Mouse (Mus musculus) midbrain, embryonic 12.5 days (tissue): Measurements from ENCODE around the gene Gm12666. TPM values are rescaled to one million over a fixed set of nuclear protein-coding genes. Genes with fewer than 3 reads are reported as not detected.
"Not testable (repeated sequence)": the region's sequence is repeated elsewhere in the genome, so short reads cannot be mapped to it uniquely, and the experiment has no call there.

Experiments
- ATAC-seq: fragments of 200-750 bp; cut with Nextera tagmentation; 2 replicates; pipeline ENCODE4 v1.8.0; 2017; ENCODE audit warnings: low read depth, moderate TSS enrichment, moderate library complexity; ENCODE audit not compliant: low FRiP score
- H3K27ac ChIP-seq: fragments of 300-500 bp; sonication (generic); replicated peaks from 2 replicates; pipeline ENCODE4 v1.5.1; 2016; ENCODE audit warnings: mild to moderate bottlenecking
- H3K27me3 ChIP-seq: fragments of 300-500 bp; sonication (generic); 2 replicates; pipeline ENCODE4 v1.6.1; 2016; ENCODE audit warnings: mild to moderate bottlenecking
- H3K36me3 ChIP-seq: fragments of 300-500 bp; sonication (generic); 2 replicates; pipeline ENCODE4 v1.6.1; 2016
- H3K4me1 ChIP-seq: fragments of 300-500 bp; sonication (generic); 2 replicates; pipeline ENCODE4 v1.6.1; 2016
- H3K4me2 ChIP-seq: fragments of 300-500 bp; sonication (generic); replicated peaks from 2 replicates; pipeline ENCODE4 v1.6.1; 2016; ENCODE audit warnings: mild to moderate bottlenecking, moderate library complexity
- H3K4me3 ChIP-seq: fragments of 300-500 bp; sonication (generic); 2 replicates; pipeline ENCODE4 v1.5.1; 2016; ENCODE audit warnings: mild to moderate bottlenecking
- H3K9ac ChIP-seq: fragments of 300-500 bp; sonication (generic); replicated peaks from 2 replicates; pipeline ENCODE4 v1.6.1; 2016; ENCODE audit warnings: mild to moderate bottlenecking, moderate library complexity
- H3K9me3 ChIP-seq: fragments of 300-500 bp; sonication (generic); 2 replicates; pipeline ENCODE4 v1.6.1; 2016; ENCODE audit warnings: mild to moderate bottlenecking
- WGBS: fragments of 180-500 bp; shearing (Covaris S2); methylation state at CpG from one replicate; pipeline ENCODE4 v1.1.7; 2016; 5-methylcytosine and 5-hydroxymethylcytosine counted together
- polyA plus RNA-seq: library from polyadenylated mRNA; unstranded; fragments of >200 nt; fragmentation: Nextera tagmentation; extraction: Ambion mirVana; gene quantifications from 2 replicates; pipeline ENCODE4 v1.2.1, GENCODE M21; 2016

Gm12666 gene
- polyA plus RNA-seq: not detected in 2 replicates

DNA sequence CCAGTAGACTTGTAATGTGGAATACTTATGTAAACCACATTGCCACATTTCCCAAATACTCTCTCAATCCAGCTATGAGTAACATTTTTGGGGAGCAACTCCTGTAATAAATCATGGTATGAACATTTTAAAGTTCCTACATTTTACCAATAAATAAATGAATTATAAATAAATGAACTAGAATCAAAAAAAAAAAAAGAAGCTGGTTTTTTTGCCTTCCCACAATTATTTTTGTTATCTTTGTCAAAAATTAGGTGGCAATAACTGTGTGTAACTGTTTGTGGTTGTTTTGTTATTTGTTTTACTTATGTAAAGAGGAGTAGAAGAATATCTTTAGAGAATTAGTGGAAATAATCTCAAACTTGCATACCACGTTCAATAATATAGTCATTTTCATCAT, at the start of gene Gm12666:
Gene Gm12666 (minus strand): TSS at position 101 of the 400 bp plus-strand sequence.
- H3K36me3 ChIP-seq, H3K4me1 ChIP-seq, H3K27me3 ChIP-seq, ATAC-seq, H3K4me2 ChIP-seq, H3K9me3 ChIP-seq, H3K4me3 ChIP-seq, H3K9ac ChIP-seq, H3K27ac ChIP-seq: not testable (repeated sequence)
- WGBS: 86% methylated on average over 1 of the region's 1 CpGs

DNA sequence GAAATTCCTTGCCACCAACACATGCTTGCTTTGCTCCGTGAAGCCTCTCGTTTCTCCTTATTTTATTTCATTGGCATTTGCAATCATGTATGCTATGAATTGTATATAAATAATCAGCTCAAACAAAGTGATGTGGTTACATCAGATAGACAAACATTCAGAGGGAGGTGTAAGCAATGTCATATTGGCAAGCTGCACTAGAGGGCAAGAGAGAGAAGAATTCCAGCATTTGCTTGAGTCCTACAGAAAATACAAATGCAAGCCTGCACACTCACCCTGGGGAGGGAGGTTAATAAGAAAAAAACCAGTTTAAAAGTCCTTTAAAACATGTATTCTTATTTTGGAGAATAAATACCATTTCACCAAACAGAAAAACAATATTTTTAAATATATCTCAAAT, 34.8 kb upstream of the Gm12666 start:
- no peaks in the 10 kb centered on the region for H3K4me1 ChIP-seq
- no peak overlapping the region for H3K9ac ChIP-seq
- H3K9me3 ChIP-seq: no peaks in the 10 kb centered on the region
- H3K27me3 ChIP-seq: no peaks in the 10 kb centered on the region
- no peak overlapping the region for H3K4me3 ChIP-seq
- no peak for ATAC-seq
- no peaks in the 10 kb centered on the region for H3K36me3 ChIP-seq
- no peak overlapping the region for H3K4me2 ChIP-seq
- WGBS: 90% methylated on average over 2 of the region's 2 CpGs
- no peak overlapping the region for H3K27ac ChIP-seq

DNA sequence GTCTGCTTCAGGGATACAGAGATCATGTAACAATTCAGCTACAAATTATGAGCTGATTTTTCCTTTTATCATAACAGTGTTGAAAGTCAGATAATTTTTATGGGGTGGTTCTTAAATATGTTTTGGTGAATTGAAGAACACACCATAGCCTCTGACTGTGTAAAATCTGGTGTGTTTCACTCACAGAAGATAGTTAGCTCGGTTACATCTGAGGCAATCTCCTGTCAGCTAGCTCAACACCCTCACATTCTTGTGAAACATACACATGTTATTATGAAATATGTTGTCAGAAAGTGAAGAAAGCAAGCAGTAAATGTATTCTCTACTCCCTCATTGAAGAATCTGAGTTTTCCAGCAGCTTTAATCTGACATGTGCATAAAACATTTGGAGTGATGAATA, 24.7 kb upstream of the Gm12666 start:
- Histone ChIP-seq H3K27ac (no peak overlapping the region), H3K4me3 (no peak overlapping the region), H3K9me3 (no peaks in the 10 kb centered on the region), H3K9ac (no peak overlapping the region), H3K27me3 (no peaks in the 10 kb centered on the region), H3K4me2 (no peak overlapping the region), H3K4me1 (no peaks in the 10 kb centered on the region), H3K36me3 (no peaks in the 10 kb centered on the region)
- 82% methylated on average over 1 of the region's 1 CpGs for WGBS
- ATAC-seq: no peak

DNA sequence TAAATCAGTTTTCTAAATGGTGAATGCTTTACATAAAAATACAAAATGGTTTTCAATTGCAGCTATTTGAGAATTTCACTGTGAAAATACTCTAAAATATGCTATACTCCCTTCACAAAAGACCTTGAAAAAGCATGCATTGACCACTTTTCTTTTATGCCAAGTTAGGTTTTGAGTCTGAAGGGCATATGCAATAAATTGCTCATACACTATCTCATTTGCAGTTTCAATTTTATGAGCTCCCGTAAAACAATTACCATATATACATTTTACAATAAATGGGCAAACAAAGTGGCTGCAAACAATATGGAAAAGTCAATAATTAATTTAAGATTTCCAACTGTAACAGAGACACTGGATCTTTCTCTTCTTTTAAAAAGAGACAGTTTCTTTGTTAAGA, 38.9 kb downstream of the Gm12666 start:
- Histone ChIP-seq H3K4me2 (no peak overlapping the region), H3K4me3 (no peak overlapping the region), H3K9ac (no peak overlapping the region), H3K27ac (no peak overlapping the region), H3K4me1 (no peaks in the 10 kb centered on the region), H3K27me3 (no peaks in the 10 kb centered on the region), H3K9me3 (no peaks in the 10 kb centered on the region), H3K36me3 (no peaks in the 10 kb centered on the region)
- 89% methylated on average over 1 of the region's 1 CpGs for WGBS
- no peak for ATAC-seq

DNA sequence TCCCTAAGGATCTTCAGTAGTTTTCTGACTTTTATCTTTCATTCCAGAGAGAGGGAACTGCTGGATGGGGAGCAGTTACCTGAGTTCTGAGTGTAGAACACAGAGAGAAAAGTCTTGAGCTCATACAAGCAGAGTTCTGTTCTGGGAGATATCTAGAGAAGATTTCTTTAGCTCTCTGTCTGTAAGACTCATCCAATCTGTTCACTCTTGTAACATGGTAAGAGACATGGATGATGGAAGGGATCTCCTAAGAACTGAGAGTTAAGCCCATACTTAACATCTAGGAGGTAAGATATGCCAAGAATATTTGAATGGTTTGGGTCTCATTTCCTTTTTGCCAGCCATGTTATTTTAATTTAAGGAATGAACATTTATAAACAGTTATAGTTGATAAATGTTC, 44.4 kb downstream of the Gm12666 start, which contains the start of gene Izumo3:
Gene Izumo3 (minus strand): TSS at position 101 of the 400 bp plus-strand sequence.
- Histone ChIP-seq H3K27me3 (no peaks in the 10 kb centered on the region), H3K27ac (no peak within 1 kb of the TSS), H3K4me1 (no peaks in the 10 kb centered on the region), H3K9me3 (no peaks in the 10 kb centered on the region), H3K9ac (no peak within 1 kb of the TSS), H3K4me2 (no peak within 1 kb of the TSS), H3K36me3 (no peaks in the 10 kb centered on the region), H3K4me3 (no peak within 1 kb of the TSS)
- no peak for ATAC-seq

Other genes with a start within 250 kb of the Gm12666 start
- not detected in 2 replicates for gene Izumo3, start 44.5 kb downstream of the Gm12666 start, polyA plus RNA-seq